Mouse (Mus musculus): ENCODE results near the gene Rapgef6.

Rapgef6 gene

GRCm38 (mm10) chr11:54733546-54733945 lies 210.9 kb downstream of the Rapgef6 start:
- DNase-seq (ENCODE audit: low read depth, low spot score), result no peak

- DNase-seq (ENCODE audit: low read depth, low spot score), result no peak
These were observed 212.5 kb downstream of the Rapgef6 start for GRCm38 (mm10) chr11:54735114-54735513.

GRCm38 (mm10) chr11:54736903-54737302 lies 214.3 kb downstream of the Rapgef6 start:
- no peak for DNase-seq (ENCODE audit: low read depth, low spot score)

- no peak for DNase-seq (ENCODE audit: low read depth, low spot score)
These were observed 216.5 kb downstream of the Rapgef6 start for GRCm38 (mm10) chr11:54739012-54739750.

- DNase-seq (ENCODE audit: low read depth, low spot score), result no peak
These were observed 218.7 kb downstream of the Rapgef6 start for GRCm38 (mm10) chr11:54741330-54741729.

- no peak for DNase-seq (ENCODE audit: low read depth, low spot score)
These were observed 221.6 kb downstream of the Rapgef6 start for GRCm38 (mm10) chr11:54744231-54744630.

Data from brain, adult 2 months (tissue).